Mouse (Mus musculus) adrenal gland, adult 10 weeks (tissue): ENCODE data around the gene Olfr616. TPM values are rescaled to one million over a fixed set of nuclear protein-coding genes. Genes with fewer than 3 reads are reported as not detected.

ENCODE experiments used
- polyA plus RNA-seq: library from polyadenylated mRNA; stranded (reverse); fragments of 350-450 nt; fragmentation: Illumina TruSeq; extraction: RNeasy Lipid Tissue Mini Kit (QIAGEN cat#74804); gene quantifications from one replicate; pipeline ENCODE4 v1.2.3, GENCODE M21; 2014; ENCODE audit warnings: low read depth, low replicate concordance

Olfr616 gene
- not detected for polyA plus RNA-seq

GRCm38 (mm10) chr7:103569043-103569442, at the start of gene Olfr616:
Gene Olfr616 (minus strand): TSS chr7:103569143.

GRCm38 (mm10) chr7:103612434-103612833, 43.5 kb upstream of the Olfr616 start, which contains the start of gene Olfr620:
Gene Olfr620 (minus strand): TSS chr7:103612534.

GRCm38 (mm10) chr7:103600275-103600674, 31.3 kb upstream of the Olfr616 start, which contains the start of gene Olfr619:
Gene Olfr619 (plus strand): TSS chr7:103600575.

GRCm38 (mm10) chr7:103589803-103590202, 20.9 kb upstream of the Olfr616 start, which contains the start of gene Olfr618:
Gene Olfr618 (plus strand): TSS chr7:103590103.

GRCm38 (mm10) chr7:103572761-103573160, 3.8 kb upstream of the Olfr616 start, which contains the start of gene Olfr617:
Gene Olfr617 (plus strand): TSS chr7:103573061.

GRCm38 (mm10) chr7:103555779-103556178, 13.2 kb downstream of the Olfr616 start, which contains the start of gene Olfr615:
Gene Olfr615 (plus strand): TSS chr7:103556079.

GRCm38 (mm10) chr7:103547774-103548173, 21.2 kb downstream of the Olfr616 start, which contains the start of gene Olfr613:
Gene Olfr613 (plus strand): TSS chr7:103548074.

GRCm38 (mm10) chr7:103542617-103543016, 26.3 kb downstream of the Olfr616 start, which contains the start of gene Olfr612:
Gene Olfr612 (minus strand): TSS chr7:103542717.

GRCm38 (mm10) chr7:103520746-103521145, 48.2 kb downstream of the Olfr616 start, which contains the start of gene Olfr611:
Gene Olfr611 (minus strand): TSS chr7:103520846.

Other genes starting within 250 kb of the Olfr616 start
- gene Olfr598, start 245.6 kb downstream of the Olfr616 start, polyA plus RNA-seq, result not detected
- gene Olfr599, start 233.2 kb downstream of the Olfr616 start, polyA plus RNA-seq, result not detected
- gene Olfr600, start 219.5 kb downstream of the Olfr616 start, polyA plus RNA-seq, result not detected
- not detected for gene Olfr601, start 206.5 kb downstream of the Olfr616 start, polyA plus RNA-seq
- gene Olfr603, start 183.0 kb downstream of the Olfr616 start, polyA plus RNA-seq, result not detected
- gene Usp17lc, start 154.1 kb downstream of the Olfr616 start, polyA plus RNA-seq, result not detected
- not detected for gene Olfr605, start 123.7 kb downstream of the Olfr616 start, polyA plus RNA-seq
- gene Olfr606, start 120.1 kb downstream of the Olfr616 start, polyA plus RNA-seq, result not detected
- gene Olfr607, start 105.0 kb downstream of the Olfr616 start, polyA plus RNA-seq, result not detected
- gene Olfr608, start 99.3 kb downstream of the Olfr616 start, polyA plus RNA-seq, result not detected
- gene Olfr609, start 71.1 kb downstream of the Olfr616 start, polyA plus RNA-seq, result not detected
- gene Olfr610, start 57.0 kb downstream of the Olfr616 start, polyA plus RNA-seq, result not detected
- gene Olfr611, start 48.3 kb downstream of the Olfr616 start, polyA plus RNA-seq, result not detected
- gene Olfr612, start 26.4 kb downstream of the Olfr616 start, polyA plus RNA-seq, result not detected
- not detected for gene Olfr613, start 21.1 kb downstream of the Olfr616 start, polyA plus RNA-seq
- not detected for gene Olfr615, start 13.1 kb downstream of the Olfr616 start, polyA plus RNA-seq
- not detected for gene Olfr617, start 3.9 kb upstream of the Olfr616 start, polyA plus RNA-seq
- gene Olfr618, start 21.0 kb upstream of the Olfr616 start, polyA plus RNA-seq, result not detected
- gene Olfr619, start 31.4 kb upstream of the Olfr616 start, polyA plus RNA-seq, result not detected
- gene Olfr620, start 43.4 kb upstream of the Olfr616 start, polyA plus RNA-seq, result not detected
- not detected for gene Olfr622, start 73.6 kb upstream of the Olfr616 start, polyA plus RNA-seq
- gene Olfr623, start 94.6 kb upstream of the Olfr616 start, polyA plus RNA-seq, result not detected
- gene Olfr624, start 102.0 kb upstream of the Olfr616 start, polyA plus RNA-seq, result 0.12 TPM
- not detected for gene Olfr625-ps1, start 113.6 kb upstream of the Olfr616 start, polyA plus RNA-seq
- gene Olfr243, start 145.5 kb upstream of the Olfr616 start, polyA plus RNA-seq, result not detected
- gene Olfr628, start 161.2 kb upstream of the Olfr616 start, polyA plus RNA-seq, result not detected
- not detected for gene Olfr629, start 175.8 kb upstream of the Olfr616 start, polyA plus RNA-seq
- gene Olfr630, start 188.2 kb upstream of the Olfr616 start, polyA plus RNA-seq, result not detected
- gene Olfr69, start 202.5 kb upstream of the Olfr616 start, polyA plus RNA-seq, result not detected
- gene Olfr68, start 210.6 kb upstream of the Olfr616 start, polyA plus RNA-seq, result not detected
- not detected for gene Olfr67, start 222.7 kb upstream of the Olfr616 start, polyA plus RNA-seq
- 7.8 TPM for gene Hbb-bt, start 244.9 kb upstream of the Olfr616 start, polyA plus RNA-seq